Comparison of ENCODE assay signal across 24 mouse cellular contexts in genomic region chr11:44766246-44766645, GRCm38 (mm10).
"Had no signal": no experiment of that assay in that cellular context is flagged by ENCODE, and none has a peak within 500 bp of the region (broad histone marks: within the 10 kb centered on the region; RNA-seq: fewer than 3 reads in every experiment).

No protein-coding gene starts in this region.

- DNase-seq: kidney, adult 2 months; kidney, postnatal 25 days; layer of hippocampus, postnatal 36 days; left cerebral cortex, postnatal 4 days; liver; lung, adult 18-20 months; lung, postnatal 10 days; lung, postnatal 36 days; right cerebral cortex, postnatal 14 days; right cerebral cortex, postnatal 4 days; thymus, adult 18-20 months; thymus, postnatal 36 days had no signal

- H3K9me3 ChIP-seq: limb, embryonic 13.5 days; liver, embryonic 12.5 days; liver, embryonic 15.5 days; lung, embryonic 15.5 days; megakaryocyte, embryonic 14.5 days; midbrain, embryonic 10.5 days; midbrain, embryonic 15.5 days; neural tube, embryonic 12.5 days had no signal

- H3K27me3 ChIP-seq: limb, embryonic 13.5 days; liver, embryonic 15.5 days; lung, embryonic 15.5 days; midbrain, embryonic 15.5 days; neural tube, embryonic 12.5 days had no signal

- H3K4me2 ChIP-seq: limb, embryonic 13.5 days; liver, embryonic 12.5 days; liver, embryonic 15.5 days; lung, embryonic 15.5 days; midbrain, embryonic 15.5 days; neural tube, embryonic 12.5 days had no signal

- H3K27ac ChIP-seq: kidney, postnatal 0 days; layer of hippocampus, adult 2 months; left cerebral cortex, adult 2 months; limb, embryonic 13.5 days; liver, embryonic 12.5 days; liver, embryonic 15.5 days; lung, embryonic 15.5 days; midbrain, embryonic 10.5 days; midbrain, embryonic 15.5 days; neural tube, embryonic 12.5 days had no signal

- H3K4me3 ChIP-seq: layer of hippocampus, adult 2 months; left cerebral cortex, adult 2 months; limb, embryonic 13.5 days; liver, embryonic 12.5 days; liver, embryonic 15.5 days; lung, embryonic 15.5 days; megakaryocyte, embryonic 14.5 days; midbrain, embryonic 10.5 days; midbrain, embryonic 15.5 days; neural tube, embryonic 12.5 days had no signal

- ATAC-seq: intestine, postnatal 0 days; liver, embryonic 12.5 days; midbrain, embryonic 15.5 days had no signal

- H3K9ac ChIP-seq: limb, embryonic 13.5 days; liver, embryonic 12.5 days; liver, embryonic 15.5 days; lung, embryonic 15.5 days; midbrain, embryonic 15.5 days; neural tube, embryonic 12.5 days had no signal

- H3K36me3 ChIP-seq: limb, embryonic 13.5 days; liver, embryonic 12.5 days; liver, embryonic 15.5 days; lung, embryonic 15.5 days; midbrain, embryonic 10.5 days; midbrain, embryonic 15.5 days; neural tube, embryonic 12.5 days had no signal

- H3K4me1 ChIP-seq: liver, embryonic 12.5 days; liver, embryonic 15.5 days; megakaryocyte, embryonic 14.5 days had no signal
